Mouse (Mus musculus) thymus, adult 18-20 months (tissue): ENCODE measurements at regions not wholly inside any gene's neighbourhood (a gene's known extent, or its start where the extent isn't known, plus 50 kb on each side); places are given as distances from the start of the nearest gene placed in this dataset.

ENCODE experiments used
- DNase-seq, 2 experiments: peaks; one replicate each; pipeline ENCODE4 v3.0.0; 2022; ENCODE audit warnings: mixed read lengths in 2 of 2

DNA sequence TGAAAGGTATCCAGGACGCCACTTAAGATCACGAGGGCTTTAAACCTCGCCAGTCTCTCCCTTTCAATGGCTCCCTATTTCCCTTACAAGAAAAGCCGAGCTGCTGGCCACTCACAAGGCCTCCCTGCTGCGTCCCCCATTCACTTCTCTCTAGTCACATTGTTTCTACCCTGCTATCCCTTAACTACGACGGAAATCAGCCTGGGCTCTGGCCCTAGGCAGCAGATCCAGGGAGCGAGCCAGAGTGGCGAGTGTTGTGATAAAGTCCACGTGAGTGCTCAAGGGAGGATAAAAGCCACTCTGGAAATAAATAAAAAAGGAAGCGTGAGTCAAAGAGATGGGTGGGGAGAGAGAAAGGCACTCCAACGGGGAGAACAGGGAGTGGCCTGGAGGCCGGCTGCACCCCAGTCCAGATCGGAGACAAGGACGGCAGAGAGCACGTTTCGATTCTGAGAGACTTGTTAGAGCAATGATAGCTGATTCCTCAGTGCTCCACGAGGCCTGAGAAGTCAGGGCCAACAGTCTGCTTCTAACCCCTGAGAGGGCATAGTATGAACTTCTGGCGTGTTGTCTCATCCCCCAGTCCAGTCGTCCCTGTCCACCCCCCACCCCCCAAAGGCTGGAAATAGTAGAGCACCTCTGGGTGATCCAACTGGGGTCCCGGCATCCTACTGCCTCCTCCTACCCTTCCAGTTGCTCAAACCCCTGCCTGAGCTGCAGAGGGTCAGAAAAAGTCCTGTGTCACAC, 84.8 kb upstream of the Calm2 start:
- DNase-seq: no peak

DNA sequence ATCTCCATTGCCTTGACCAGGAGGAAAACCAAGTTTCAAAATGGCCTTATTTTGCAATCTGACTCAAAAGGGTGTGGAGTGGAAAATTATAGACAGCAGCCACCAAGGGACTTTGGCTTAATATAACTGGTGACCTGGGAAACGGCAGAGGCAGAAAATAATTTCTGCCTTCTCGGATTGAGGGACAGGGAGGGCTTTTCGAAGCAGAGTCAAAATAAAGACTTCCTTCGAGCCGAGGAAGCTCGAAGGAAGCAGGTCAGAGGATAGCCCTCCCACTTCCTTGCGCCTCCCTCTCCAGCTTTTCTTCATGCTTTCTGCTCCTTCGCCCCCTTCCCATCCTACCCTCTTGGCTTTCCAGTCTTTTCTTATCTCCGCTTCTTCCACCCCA, 85.4 kb upstream of the Calm2 start:
- no peak for DNase-seq

DNA sequence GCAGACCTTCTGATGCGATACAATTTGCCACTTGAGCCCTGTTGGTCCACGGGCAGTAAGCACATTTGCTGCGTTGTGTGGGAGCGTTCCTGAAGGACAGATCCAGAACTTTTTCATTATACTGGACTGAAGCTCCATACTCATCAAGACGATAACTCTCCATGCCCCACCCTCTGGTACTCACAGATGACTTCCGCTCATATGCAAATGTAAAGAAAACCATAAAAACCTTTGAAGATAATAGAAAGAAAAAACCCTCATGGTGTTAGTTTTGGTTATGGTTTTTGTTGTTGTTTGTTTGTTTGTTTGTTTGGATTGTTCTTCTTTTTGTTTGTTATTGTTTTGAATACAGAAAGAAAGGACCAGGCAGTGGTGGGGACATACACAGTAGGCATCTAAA, 86.0 kb upstream of the Calm2 start:
- DNase-seq: no peak

DNA sequence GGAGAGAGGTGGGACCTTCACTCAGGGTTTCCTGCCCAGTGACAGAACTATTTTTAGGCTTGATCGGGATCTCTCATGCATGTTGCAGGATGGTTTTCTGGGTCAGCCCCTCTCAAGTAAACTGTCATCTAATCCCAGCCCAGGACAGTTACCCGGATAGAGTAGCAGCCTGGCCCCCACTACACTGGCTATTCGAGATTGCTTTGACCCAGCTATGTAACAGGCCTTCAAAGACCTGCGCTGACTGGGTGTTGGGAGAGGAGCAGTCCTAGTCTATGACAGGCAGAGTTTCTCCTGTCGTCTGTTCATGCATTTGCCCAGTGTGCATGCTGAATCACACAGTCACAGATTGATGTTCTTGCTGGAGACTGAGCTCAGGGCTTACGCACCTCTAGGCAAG, 86.2 kb upstream of the Epcam start:
- DNase-seq: no peak

DNA sequence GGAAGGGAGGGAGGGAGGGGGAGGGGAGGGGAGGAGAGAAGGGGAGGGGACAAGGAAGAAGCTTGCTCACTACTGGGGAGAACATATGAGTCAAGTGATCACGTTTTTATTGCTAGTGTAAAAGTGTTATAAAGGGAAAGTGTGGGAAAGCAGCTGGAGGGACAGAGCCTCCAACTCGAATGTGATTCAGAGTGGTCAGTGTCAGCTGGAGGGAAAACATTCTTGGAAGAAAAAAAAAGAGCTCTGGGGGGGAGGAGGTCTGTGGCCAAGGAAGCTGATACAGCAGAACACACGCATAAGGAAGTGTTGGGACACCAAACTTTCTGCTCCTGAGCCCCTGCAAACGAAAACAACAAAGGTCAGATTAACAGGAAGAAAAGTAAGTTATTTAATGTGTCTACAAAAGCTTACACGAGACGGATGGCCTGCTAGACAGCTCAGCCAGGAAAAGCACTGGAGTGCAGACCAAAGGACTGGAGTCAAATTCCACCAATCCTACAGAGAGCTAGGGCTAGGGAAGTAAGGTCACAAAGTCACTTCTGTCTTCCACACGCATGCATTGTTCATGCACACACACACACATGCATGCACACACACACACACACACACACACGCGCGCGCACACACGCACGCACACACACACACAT, 85.1 kb upstream of the Epcam start:
- no peak for DNase-seq

DNA sequence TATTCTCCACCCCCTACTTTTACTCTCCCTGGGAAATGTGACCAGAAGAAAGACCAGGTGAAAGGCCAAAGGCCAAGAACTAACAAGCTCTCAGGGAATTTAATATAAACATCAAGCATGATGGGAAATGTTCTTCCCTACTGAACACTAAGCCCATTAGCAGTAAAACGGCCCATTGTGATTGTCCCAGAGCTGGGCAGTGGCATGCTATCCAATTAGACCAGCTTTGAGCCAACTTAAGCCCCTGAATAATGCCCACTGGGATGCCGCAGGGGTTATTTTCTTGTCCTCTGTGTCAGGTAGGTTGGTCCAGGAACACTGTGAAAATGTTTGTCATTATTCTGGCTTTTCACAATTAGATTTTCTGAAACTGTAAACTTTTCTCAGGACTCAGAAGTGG, 81.2 kb upstream of the Epcam start:
- no peak for DNase-seq

DNA sequence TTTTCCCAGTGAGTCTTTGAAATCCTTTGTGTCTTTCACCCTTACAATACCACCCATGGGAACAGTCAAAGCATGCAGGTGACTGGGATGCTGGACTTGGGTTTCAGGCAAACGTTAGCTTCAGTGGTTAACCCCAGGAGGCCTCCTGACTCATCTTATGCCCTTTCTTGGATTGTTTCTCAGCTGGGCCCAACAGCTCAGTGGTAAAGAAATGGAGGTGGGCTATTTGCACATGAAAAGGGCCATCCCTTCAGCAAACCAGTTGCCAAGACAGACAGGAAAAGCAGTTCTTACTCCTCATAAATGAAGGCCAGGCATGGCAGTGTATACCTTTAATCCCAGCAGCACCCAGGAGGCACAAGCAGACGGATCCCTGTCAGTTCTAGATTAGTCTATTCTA, 77.4 kb upstream of the Epcam start:
- DNase-seq: no peak

DNA sequence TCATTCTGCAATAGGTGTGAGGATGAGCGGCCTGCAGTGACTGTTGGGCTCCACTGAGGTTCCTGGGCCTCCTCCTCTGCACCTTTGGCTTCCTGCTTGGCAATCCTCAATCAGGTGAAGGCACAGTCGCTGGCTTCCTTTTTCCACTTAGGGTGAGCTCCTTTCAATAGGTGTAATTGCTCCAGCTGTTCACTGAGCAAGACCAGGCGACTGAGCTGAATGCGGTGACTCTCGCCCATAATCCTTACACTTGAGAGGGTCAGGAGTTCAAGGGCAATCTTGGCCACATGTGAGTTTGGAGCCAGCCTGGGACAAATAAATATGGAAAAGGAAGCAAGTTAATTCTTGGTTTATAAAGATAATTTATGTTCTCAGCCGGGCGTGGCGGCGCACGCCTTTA, 76.1 kb upstream of the Epcam start:
- DNase-seq: no peak

DNA sequence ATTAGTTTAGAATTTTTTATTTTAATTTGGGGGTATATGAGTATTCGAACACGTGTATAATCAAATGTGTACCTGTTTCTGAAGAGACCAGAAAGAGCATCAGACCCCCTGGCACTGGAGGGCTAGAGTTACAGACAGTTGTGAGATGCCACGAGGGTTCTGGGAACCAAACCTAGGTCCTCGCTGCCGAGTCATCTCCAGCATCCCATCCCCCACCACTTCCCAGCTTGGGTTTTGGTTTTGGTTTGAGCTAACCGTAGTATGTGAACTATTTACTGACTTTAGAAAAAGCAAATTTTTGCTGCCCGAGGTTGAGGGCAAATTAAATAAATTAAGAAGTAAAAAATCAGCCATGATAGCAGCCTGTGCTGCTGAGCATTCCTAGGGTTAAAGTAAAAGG, 74.9 kb upstream of the Epcam start:
- no peak for DNase-seq

DNA sequence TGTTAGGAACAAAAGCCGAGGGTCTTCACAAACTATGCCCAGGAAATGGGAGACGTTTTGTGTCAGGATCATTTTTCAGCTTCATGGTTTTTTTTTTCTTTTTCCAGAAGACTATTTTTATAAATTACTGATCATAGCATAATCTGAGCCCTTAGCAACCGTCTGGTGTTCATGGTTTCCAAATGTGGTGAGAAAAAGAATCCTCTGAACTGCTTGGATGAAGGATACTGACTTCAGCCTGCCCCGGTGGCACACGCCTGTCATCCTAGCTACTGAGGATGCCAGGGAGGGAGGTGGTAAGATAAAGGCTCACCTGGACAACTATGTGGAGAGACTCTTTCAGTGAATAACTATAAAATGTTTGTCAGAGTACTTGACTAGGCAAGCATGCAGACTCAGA, 72.4 kb upstream of the Epcam start:
- no peak for DNase-seq

DNA sequence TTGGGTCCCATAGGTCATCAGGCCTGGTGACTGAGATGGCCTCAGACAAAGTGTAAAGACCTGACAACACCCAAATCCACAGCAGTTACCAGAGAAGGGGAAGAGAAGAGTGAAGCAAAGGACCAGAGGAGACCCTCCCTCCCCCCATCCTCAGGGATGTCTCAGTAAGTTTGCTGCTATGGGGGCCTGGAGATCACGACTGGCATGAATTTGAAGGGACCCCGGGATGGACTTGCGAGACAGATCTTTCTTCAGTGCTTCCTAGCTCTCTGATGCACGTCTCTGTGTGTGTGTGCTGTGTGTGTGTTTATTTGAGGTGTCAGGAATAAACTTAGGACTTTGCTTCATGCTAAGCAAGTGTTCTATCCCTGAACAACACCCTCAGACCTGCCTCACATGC, 70.1 kb upstream of the Epcam start:
- no peak for DNase-seq

DNA sequence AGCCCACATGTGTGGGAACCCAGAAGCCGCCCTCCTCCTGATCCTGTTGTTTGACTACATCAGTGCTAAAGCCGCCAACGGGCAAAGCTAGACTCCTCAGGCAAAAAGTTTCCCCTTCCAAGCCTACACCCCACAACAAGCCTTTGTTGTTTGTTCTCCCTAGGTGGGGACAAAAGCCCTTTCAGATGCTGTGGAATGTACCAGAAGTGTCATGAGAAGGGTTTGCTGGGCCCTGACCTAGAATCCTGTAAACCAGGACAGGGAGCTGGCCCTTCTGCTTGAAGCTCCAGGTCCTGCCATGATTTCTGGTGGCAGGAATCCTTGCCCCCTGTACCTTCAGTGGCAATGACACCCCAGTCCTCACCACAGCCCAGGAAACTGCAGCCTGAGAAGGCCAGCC, 69.5 kb upstream of the Epcam start:
- no peak for DNase-seq

DNA sequence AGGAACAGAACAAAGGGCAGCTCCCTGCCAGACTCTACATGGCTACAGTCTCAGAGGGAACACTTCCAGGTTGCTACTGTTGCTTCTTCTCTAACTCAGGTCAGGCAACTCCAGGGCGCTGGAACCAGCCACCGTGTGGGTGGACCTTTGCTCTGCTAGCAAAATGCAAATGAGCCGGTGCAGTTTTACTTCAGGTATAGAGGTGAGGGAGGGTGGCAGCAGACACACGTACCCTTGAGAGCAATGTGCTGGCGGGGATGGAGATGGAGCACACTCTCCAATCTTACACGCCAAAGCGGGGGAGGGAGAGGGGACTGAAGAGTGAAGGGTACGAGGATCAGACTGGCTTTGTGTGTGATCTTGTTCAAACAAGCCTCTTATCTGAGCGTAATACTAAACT, 68.8 kb upstream of the Epcam start:
- no peak for DNase-seq

DNA sequence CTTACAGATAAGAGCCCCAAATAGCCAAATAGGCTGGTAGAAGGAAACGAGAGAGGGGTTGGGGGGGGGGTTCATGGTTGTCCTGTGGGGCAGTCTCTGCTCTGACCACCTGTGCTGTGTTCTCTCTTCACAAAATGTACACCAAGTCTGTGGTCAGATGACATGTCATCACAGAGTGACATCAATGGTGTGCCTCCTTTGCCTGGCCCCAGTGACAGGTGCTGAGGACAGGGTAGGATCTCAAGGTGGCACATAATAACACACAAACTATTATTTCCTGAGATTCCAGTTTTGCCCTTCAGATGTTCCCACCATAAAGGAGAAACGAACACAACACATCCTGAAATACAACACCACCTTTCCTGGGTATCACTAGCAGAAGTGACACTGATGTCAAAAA, 68.3 kb upstream of the Epcam start:
- DNase-seq: no peak

DNA sequence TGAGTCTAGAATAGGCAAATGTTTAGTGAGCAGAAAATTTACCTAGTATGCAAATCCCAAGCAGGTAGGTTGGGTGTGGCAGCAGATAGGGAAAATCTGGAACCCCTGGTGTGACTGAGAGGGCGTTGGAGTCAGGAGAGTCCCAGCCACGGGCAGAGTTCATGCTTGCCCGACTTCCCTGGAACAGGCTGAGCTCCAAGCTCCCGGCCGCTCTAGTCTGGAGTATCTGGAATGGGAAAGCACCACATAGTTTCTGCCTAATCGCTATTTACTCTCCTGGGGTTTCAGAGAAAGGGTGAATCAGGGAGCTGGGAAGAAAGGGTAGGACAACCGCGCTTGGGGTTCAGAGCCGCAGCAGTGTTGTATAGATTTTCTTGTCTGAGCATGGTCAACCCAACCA, 65.8 kb upstream of the Epcam start:
- no peak for DNase-seq

DNA sequence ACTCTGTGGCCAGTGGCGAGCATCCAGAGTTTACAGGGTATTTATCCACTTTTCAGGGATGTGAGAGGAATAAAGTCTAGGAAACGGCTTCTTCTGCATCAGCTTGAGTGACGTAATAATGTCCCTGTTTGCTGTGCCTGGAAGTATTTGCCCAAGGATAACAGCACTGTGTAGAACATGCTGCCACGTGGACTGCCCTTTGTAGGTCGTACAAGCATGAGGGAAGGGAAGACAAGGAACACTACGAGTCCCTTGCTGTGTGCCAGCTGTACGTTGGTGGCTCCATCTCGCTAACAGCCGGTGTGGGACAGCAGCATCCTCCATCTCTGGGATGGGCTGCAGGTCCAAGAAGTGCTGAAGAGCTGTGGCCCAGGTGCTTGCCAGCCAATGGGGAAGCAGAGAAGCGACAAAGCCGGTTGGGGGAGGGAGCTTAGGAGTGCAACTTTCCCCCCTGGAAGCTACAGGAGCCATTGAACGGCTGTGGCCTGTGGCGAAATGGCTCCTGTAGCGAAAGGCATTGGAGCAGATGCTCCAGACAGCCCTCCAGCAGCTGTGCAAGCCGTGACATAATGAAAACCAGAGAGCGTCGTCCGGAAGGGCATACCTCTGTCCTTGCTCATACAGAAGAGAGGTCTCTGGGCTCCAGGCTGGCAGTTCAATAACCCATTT, 65.0 kb upstream of the Epcam start:
- no peak for DNase-seq

DNA sequence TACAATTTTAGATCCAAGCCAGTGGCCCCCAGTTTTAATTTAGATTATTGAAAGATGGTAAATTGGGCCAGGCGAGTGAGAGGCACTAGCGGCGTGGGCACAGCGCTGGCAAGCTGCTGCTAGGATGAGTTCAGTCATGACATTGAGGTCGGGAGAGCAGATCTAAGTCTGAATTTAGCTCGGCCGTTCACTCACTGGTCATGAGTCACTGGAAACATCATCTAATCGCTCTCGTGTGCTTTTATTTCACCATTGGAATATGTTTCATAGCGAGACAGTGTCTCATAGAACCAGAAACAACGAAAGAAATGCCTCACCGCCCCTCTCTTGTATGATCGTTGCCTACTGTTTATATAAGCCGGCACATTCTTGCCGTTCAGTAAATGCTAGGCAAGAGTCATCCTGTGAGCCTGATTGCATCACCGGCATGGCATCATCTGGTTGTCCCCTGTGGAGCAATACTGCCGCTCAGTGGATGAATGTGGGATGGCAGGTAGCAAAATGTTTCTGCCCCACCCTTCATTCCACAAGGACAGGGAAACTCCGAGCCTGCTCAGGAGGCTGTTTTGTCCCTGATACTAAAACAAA, 64.3 kb upstream of the Epcam start:
- peak; percentile 63 to 66 for DNase-seq

DNA sequence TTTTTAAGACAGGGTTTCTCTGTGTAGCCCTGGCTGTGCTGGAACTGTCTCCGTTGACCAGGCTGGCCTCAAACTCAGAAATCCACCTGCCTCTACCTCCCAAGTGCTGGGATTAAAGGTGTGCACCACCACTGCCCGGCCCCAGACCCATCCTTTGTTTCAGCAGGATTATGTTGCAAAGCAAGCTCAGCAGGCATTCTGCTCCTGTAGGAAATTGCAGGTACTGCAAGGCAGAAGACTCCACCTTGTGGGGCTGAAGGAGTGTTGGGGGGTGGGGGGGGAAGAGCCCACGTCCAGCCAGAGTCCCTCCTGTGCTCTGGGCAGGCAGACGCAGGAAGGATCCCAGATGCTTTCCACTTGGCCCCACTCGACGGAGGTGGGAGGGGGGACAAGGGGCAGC, 52.2 kb upstream of the Epcam start:
- no peak for DNase-seq

DNA sequence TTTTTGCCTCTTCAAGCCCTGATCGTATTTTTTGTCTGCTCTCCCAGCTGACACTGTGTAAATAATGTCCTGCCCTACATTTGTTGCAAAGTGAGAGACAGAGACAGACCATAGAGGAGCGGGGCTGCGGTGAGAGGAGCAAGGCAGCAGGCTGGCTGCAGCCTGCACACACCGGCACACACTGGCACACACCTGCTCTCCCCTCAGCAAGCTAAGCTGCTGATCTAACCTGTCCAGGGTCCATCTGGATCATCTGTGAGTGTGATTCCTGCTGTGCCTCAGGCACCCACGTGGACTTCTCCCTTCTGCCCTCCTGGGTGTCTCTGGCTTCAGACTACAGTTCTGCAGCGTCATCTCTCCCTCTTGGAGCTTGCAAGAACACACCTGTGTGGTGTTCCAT, 50.4 kb upstream of the Epcam start:
- no peak for DNase-seq
